Mouse (Mus musculus) myocyte (in vitro differentiated cells): ENCODE data around the gene Dnajc5g. TPM values are rescaled to one million over a fixed set of nuclear protein-coding genes. Genes with fewer than 3 reads are reported as not detected.

Source experiments
- H3K27me3 ChIP-seq: one replicate; pipeline ENCODE4 v1.6.1; 2011; ENCODE audit not compliant: control insufficient read depth, insufficient read depth, insufficient read length
- H3K36me3 ChIP-seq: one replicate; pipeline ENCODE4 v1.6.1; 2011; ENCODE audit not compliant: control insufficient read depth, insufficient read depth
- H3K4me2 ChIP-seq: one replicate; pipeline ENCODE4 v1.6.1; 2011; ENCODE audit warnings: low read depth, control low read depth
- H3K4me3 ChIP-seq: one replicate; pipeline ENCODE4 v1.5.1; 2011; ENCODE audit warnings: mild to moderate bottlenecking, control low read depth, moderate library complexity
- H3K79me2 ChIP-seq: one replicate; pipeline ENCODE4 v1.6.1; 2011; ENCODE audit not compliant: control insufficient read depth, insufficient read depth
- H3ac ChIP-seq: one replicate; pipeline ENCODE4 v1.6.1; 2011; ENCODE audit not compliant: control insufficient read depth, insufficient read length
- CEBPB ChIP-seq: IDR thresholded peaks from 2 replicates; pipeline ENCODE4 v1.6.1; 2011; ENCODE audit warnings: mild to moderate bottlenecking, moderate library complexity; ENCODE audit not compliant: poor library complexity, insufficient read depth, severe bottlenecking
- E2F4 ChIP-seq: IDR thresholded peaks from one replicate; pipeline ENCODE4 v1.6.1; 2011; ENCODE audit warnings: mild to moderate bottlenecking, control low read depth, moderate library complexity; ENCODE audit not compliant: insufficient read depth
- MAX ChIP-seq: IDR thresholded peaks from one replicate; pipeline ENCODE4 v1.6.1; 2011; ENCODE audit warnings: low read depth, mild to moderate bottlenecking, control low read depth
- MYOD1 ChIP-seq, 3 experiments: IDR thresholded peaks; one replicate each; pipeline ENCODE4 v1.6.1; 2011; ENCODE audit warnings: control low read depth in 2 of 3, low read depth in 2 of 3, mild to moderate bottlenecking in 2 of 3, moderate library complexity in 1 of 3; ENCODE audit not compliant: insufficient read length in 2 of 3, control insufficient read depth in 1 of 3
- MYOG ChIP-seq, 3 experiments: IDR thresholded peaks; one replicate each; pipeline ENCODE4 v1.6.1; 2011; ENCODE audit warnings: control low read depth in 2 of 3, low read depth in 2 of 3, mild to moderate bottlenecking in 2 of 3; ENCODE audit not compliant: insufficient read length in 2 of 3, control insufficient read depth in 1 of 3, insufficient read depth in 1 of 3
- POLR2A ChIP-seq: IDR thresholded peaks from one replicate; pipeline ENCODE4 v1.6.1; 2011; ENCODE audit warnings: low read depth, mild to moderate bottlenecking, control low read depth, moderate library complexity; ENCODE audit not compliant: insufficient read length
- POLR2AphosphoS2 ChIP-seq: IDR thresholded peaks from one replicate; pipeline ENCODE4 v1.6.1; 2011; ENCODE audit warnings: low read depth, control low read depth; ENCODE audit not compliant: insufficient read length
- REST ChIP-seq: IDR thresholded peaks from one replicate; pipeline ENCODE4 v1.6.1; 2011; ENCODE audit warnings: mild to moderate bottlenecking, control low read depth, moderate library complexity; ENCODE audit not compliant: insufficient read depth, insufficient read length
- SRF ChIP-seq: IDR thresholded peaks from one replicate; pipeline ENCODE4 v1.6.1; 2011; ENCODE audit warnings: low read depth; ENCODE audit not compliant: control insufficient read depth, insufficient read length
- TCF12 ChIP-seq: IDR thresholded peaks from one replicate; pipeline ENCODE4 v1.6.1; 2011; ENCODE audit warnings: mild to moderate bottlenecking, control low read depth; ENCODE audit not compliant: poor library complexity, insufficient read depth, severe bottlenecking
- TCF3 ChIP-seq: IDR thresholded peaks from one replicate; pipeline ENCODE4 v1.6.1; 2011; ENCODE audit warnings: low read depth, control low read depth; ENCODE audit not compliant: insufficient read length
- USF1 ChIP-seq: IDR thresholded peaks from one replicate; pipeline ENCODE4 v1.6.1; 2011; ENCODE audit warnings: low read depth, mild to moderate bottlenecking, control low read depth, moderate library complexity
- polyA plus RNA-seq: library from polyadenylated mRNA; unstranded; fragments of >200 nt; fragmentation: generic; extraction: Trizol; gene quantifications from one replicate; pipeline ENCODE4 v1.2.1, GENCODE M21; 2012; ENCODE audit warnings: missing spikeins

Dnajc5g gene
- polyA plus RNA-seq, 1 experiment, result not detected

- no peak within 1 kb of the TSS for H3ac ChIP-seq
- H3K36me3 ChIP-seq, result no peaks in the 10 kb centered on the region
- H3K4me3 ChIP-seq, result no peak within 1 kb of the TSS
- TF ChIP-seq POLR2A, result no peak
- TF ChIP-seq MYOD1 (IDR thresholded peaks at IDR 0.05; ENCODE audit: control insufficient read depth in 1 of 3, insufficient read length in 2 of 3, low read depth in 2 of 3), result no peak
- TF ChIP-seq USF1, result no peak
- no peak for TF ChIP-seq REST
- no peaks in the 10 kb centered on the region for H3K79me2 ChIP-seq
- peaks cover 20% of the 10 kb centered on the region for H3K27me3 ChIP-seq
- no peak within 1 kb of the TSS for H3K4me2 ChIP-seq
Measured at GRCm38 (mm10) chr5:31108000-31108490, 2.0 kb downstream of the Dnajc5g start, which contains the start of gene Slc30a3. Slc30a3 (minus strand) TSS chr5:31108237.

DNA sequence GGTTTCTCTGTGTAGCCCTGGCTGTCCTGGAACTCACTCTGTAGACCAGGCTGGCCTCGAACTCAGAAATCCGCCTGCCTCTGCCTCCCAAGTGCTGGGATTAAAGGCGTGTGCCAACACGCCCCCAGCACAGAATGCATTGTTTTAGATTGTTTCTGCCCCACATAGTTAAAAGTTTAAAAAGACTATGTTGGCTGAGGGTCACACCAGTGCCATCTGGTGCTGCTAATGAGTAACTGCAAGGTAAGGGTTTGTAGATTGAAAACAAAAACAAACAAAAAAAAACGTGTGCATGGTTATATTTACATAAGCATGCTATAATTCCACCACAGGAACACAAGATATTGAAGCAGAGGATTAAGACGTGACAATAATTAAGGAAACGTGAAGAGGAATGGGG, 4.7 kb downstream of the Dnajc5g start:
- TF ChIP-seq SRF, result no peak
- no peak for TF ChIP-seq USF1
- TF ChIP-seq REST, result no peak
- TF ChIP-seq POLR2A, result no peak
- no peak for TF ChIP-seq E2F4
- no peak for TF ChIP-seq MYOG (IDR thresholded peaks at IDR 0.05; ENCODE audit: control insufficient read depth in 1 of 3, insufficient read depth in 1 of 3, insufficient read length in 2 of 3, low read depth in 2 of 3)
- no peak for TF ChIP-seq MYOD1 (IDR thresholded peaks at IDR 0.05; ENCODE audit: control insufficient read depth in 1 of 3, insufficient read length in 2 of 3, low read depth in 2 of 3)
- no peak for TF ChIP-seq MAX
- no peak for TF ChIP-seq POLR2AphosphoS2
- TF ChIP-seq TCF3, result no peak

GRCm38 (mm10) chr5:31116354-31116753, 10.3 kb downstream of the Dnajc5g start, which contains the start of gene Trim54:
Trim54 (plus strand) TSS chr5:31116712.
- Histone ChIP-seq H3ac (no peak within 1 kb of the TSS), H3K4me2 (peak within 1 kb of the TSS; percentile 55), H3K36me3 (no peaks in the 10 kb centered on the region), H3K27me3 (no peaks in the 10 kb centered on the region), H3K79me2 (peaks cover 9% of the 10 kb centered on the region), H3K4me3 (peak within 1 kb of the TSS; percentile 33)
- TF ChIP-seq POLR2A (peak; percentile 11), CEBPB (no peak), TCF3 (no peak), USF1 (no peak), MYOG (IDR thresholded peaks at IDR 0.05; ENCODE audit: control insufficient read depth in 1 of 3, insufficient read depth in 1 of 3, insufficient read length in 2 of 3, low read depth in 2 of 3) (peak; percentile 56 to 96 (median 90)), SRF (no peak), POLR2AphosphoS2 (no peak), TCF12 (peak; percentile 30), REST (no peak), MYOD1 (IDR thresholded peaks at IDR 0.05; ENCODE audit: control insufficient read depth in 1 of 3, insufficient read length in 2 of 3, low read depth in 2 of 3) (peak; percentile 11 to 90 (median 64)), MAX (no peak), E2F4 (no peak)

More for the DNA sequence above, 4.7 kb downstream of the Dnajc5g start:
- Histone ChIP-seq H3K36me3 (no peaks in the 10 kb centered on the region), H3K4me2 (no peak overlapping the region), H3K79me2 (no peaks in the 10 kb centered on the region), H3ac (no peak overlapping the region), H3K27me3 (peaks cover 8% of the 10 kb centered on the region), H3K4me3 (no peak overlapping the region)

- Histone ChIP-seq H3K36me3 (no peaks in the 10 kb centered on the region), H3ac (no peak overlapping the region), H3K27me3 (no peaks in the 10 kb centered on the region), H3K79me2 (peaks cover 9% of the 10 kb centered on the region), H3K4me3 (peak overlapping the region; percentile 33), H3K4me2 (peak overlapping the region; percentile 55)
- TF ChIP-seq E2F4 (no peak), TCF3 (no peak), POLR2A (peak; percentile 16), MYOD1 (IDR thresholded peaks at IDR 0.05; ENCODE audit: control insufficient read depth in 1 of 3, insufficient read length in 2 of 3, low read depth in 2 of 3) (no peak)
Measured at GRCm38 (mm10) chr5:31116912-31117311, 10.8 kb downstream of the Dnajc5g start.

DNA sequence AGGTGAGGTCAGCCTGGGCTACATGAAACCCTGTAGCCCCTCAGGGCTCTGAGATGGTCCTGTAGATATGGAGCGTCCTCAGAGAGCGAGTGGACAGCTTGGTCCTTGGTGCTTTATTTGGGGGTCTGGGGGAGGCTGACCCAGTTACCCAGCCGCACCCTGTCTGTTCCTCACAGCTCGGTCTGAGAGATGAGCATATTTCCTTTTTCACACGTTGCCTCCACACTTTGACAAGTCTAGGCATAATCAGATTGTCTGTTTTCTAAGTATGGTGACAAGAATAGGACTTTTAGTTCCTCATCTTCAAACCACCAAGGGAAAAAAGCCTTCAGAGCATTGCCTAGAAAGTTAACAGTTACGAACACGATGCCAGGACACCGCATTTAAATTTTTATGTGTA, 15.0 kb downstream of the Dnajc5g start:
- Histone ChIP-seq H3K4me2 (peak overlapping the region; percentile 50), H3K4me3 (no peak overlapping the region), H3K27me3 (no peaks in the 10 kb centered on the region), H3K36me3 (no peaks in the 10 kb centered on the region), H3K79me2 (peaks cover 9% of the 10 kb centered on the region), H3ac (no peak overlapping the region)
- TF ChIP-seq MYOD1 (IDR thresholded peaks at IDR 0.05; ENCODE audit: control insufficient read depth in 1 of 3, insufficient read length in 2 of 3, low read depth in 2 of 3) (no peak), REST (no peak), TCF12 (no peak), MAX (no peak), E2F4 (no peak), POLR2AphosphoS2 (no peak), SRF (no peak), CEBPB (no peak), USF1 (no peak), POLR2A (no peak), TCF3 (no peak), MYOG (IDR thresholded peaks at IDR 0.05; ENCODE audit: control insufficient read depth in 1 of 3, insufficient read depth in 1 of 3, insufficient read length in 2 of 3, low read depth in 2 of 3) (no peak)
